Mouse (Mus musculus): ENCODE measurements around the gene Olfr1048. TPM values are rescaled to one million over a fixed set of nuclear protein-coding genes. Genes with fewer than 3 reads are reported as not detected.

The Olfr1048 gene
- total RNA-seq (2023), result not detected in 2 replicates

GRCm38 (mm10) chr2:86240189-86240588 is at the start of gene Olfr1048:
Gene Olfr1048, minus strand, starts transcription at chr2:86240289.

GRCm38 (mm10) chr2:86278988-86279387 is 38.9 kb upstream of the Olfr1048 start, which contains the start of gene Olfr1051:
Gene Olfr1051, minus strand, starts transcription at chr2:86279088.

GRCm38 (mm10) chr2:86258228-86258627 is 18.1 kb upstream of the Olfr1048 start, which contains the start of gene Olfr1049:
Gene Olfr1049, minus strand, starts transcription at chr2:86258328.

GRCm38 (mm10) chr2:86231301-86231700 is 8.8 kb downstream of the Olfr1048 start, which contains the start of gene Olfr1047:
Gene Olfr1047, minus strand, starts transcription at chr2:86231401.

GRCm38 (mm10) chr2:86219214-86219613 is 20.9 kb downstream of the Olfr1048 start, which contains the start of gene Olfr1046:
Gene Olfr1046, minus strand, starts transcription at chr2:86219314.

GRCm38 (mm10) chr2:86202909-86203308 is 37.2 kb downstream of the Olfr1048 start, which contains the start of gene Olfr1045:
Gene Olfr1045, minus strand, starts transcription at chr2:86203009.

GRCm38 (mm10) chr2:86185583-86185982 is 54.5 kb downstream of the Olfr1048 start, which contains the start of gene Olfr52:
Gene Olfr52, minus strand, starts transcription at chr2:86185683.

Other genes starting within 250 kb of the Olfr1048 start
- gene Olfr1031, start 250.0 kb downstream of the Olfr1048 start, total RNA-seq (2023), result not detected in 2 replicates
- not detected in 2 replicates for gene Olfr1032, start 234.7 kb downstream of the Olfr1048 start, total RNA-seq (2023)
- gene Olfr1033, start 219.7 kb downstream of the Olfr1048 start, total RNA-seq (2023), result not detected in 2 replicates
- gene Olfr1034, start 194.4 kb downstream of the Olfr1048 start, total RNA-seq (2023), result not detected in 2 replicates
- gene Olfr1036, start 166.3 kb downstream of the Olfr1048 start, total RNA-seq (2023), result not detected in 2 replicates
- not detected in 2 replicates for gene Olfr1037, start 152.9 kb downstream of the Olfr1048 start, total RNA-seq (2023)
- gene Olfr1039, start 104.4 kb downstream of the Olfr1048 start, total RNA-seq (2023), result not detected in 2 replicates
- not detected in 2 replicates for gene Olfr1040, start 93.6 kb downstream of the Olfr1048 start, total RNA-seq (2023)
- not detected in 2 replicates for gene Olfr1042, start 78.5 kb downstream of the Olfr1048 start, total RNA-seq (2023)
- gene Olfr1043, start 72.8 kb downstream of the Olfr1048 start, total RNA-seq (2023), result not detected in 2 replicates
- not detected in 2 replicates for gene Olfr1044, start 62.5 kb downstream of the Olfr1048 start, total RNA-seq (2023)
- gene Olfr52, start 54.6 kb downstream of the Olfr1048 start, total RNA-seq (2023), result not detected in 2 replicates
- gene Olfr1045, start 37.3 kb downstream of the Olfr1048 start, total RNA-seq (2023), result not detected in 2 replicates
- not detected in 2 replicates for gene Olfr1046, start 21.0 kb downstream of the Olfr1048 start, total RNA-seq (2023)
- not detected in 2 replicates for gene Olfr1047, start 8.9 kb downstream of the Olfr1048 start, total RNA-seq (2023)
- not detected in 2 replicates for gene Olfr1049, start 18.0 kb upstream of the Olfr1048 start, total RNA-seq (2023)
- not detected in 2 replicates for gene Olfr1051, start 38.8 kb upstream of the Olfr1048 start, total RNA-seq (2023)
- not detected in 2 replicates for gene Olfr1052, start 52.2 kb upstream of the Olfr1048 start, total RNA-seq (2023)
- gene Olfr1053, start 75.0 kb upstream of the Olfr1048 start, total RNA-seq (2023), result not detected in 2 replicates
- gene Olfr1054, start 95.1 kb upstream of the Olfr1048 start, total RNA-seq (2023), result not detected in 2 replicates
- not detected in 2 replicates for gene Olfr1055, start 110.0 kb upstream of the Olfr1048 start, total RNA-seq (2023)
- gene Olfr1056, start 122.2 kb upstream of the Olfr1048 start, total RNA-seq (2023), result not detected in 2 replicates
- not detected in 2 replicates for gene Olfr1057, start 138.1 kb upstream of the Olfr1048 start, total RNA-seq (2023)
- gene Olfr1058, start 148.3 kb upstream of the Olfr1048 start, total RNA-seq (2023), result not detected in 2 replicates
- gene Olfr1061, start 173.8 kb upstream of the Olfr1048 start, total RNA-seq (2023), result not detected in 2 replicates
- gene Olfr1062, start 186.5 kb upstream of the Olfr1048 start, total RNA-seq (2023), result not detected in 2 replicates
- not detected in 2 replicates for gene Olfr1065, start 210.3 kb upstream of the Olfr1048 start, total RNA-seq (2023)
- not detected in 2 replicates for gene Olfr1066, start 216.0 kb upstream of the Olfr1048 start, total RNA-seq (2023)
- not detected in 2 replicates for gene Olfr228, start 247.1 kb upstream of the Olfr1048 start, total RNA-seq (2023)

All from neutrophil, adult 65 days (primary cell).